22 mouse cellular contexts compared by ENCODE assay signal in genomic region chr14:20064771-20065170, GRCm38 (mm10).
DNase-seq lines count a peak whose midpoint lies in the region; ATAC-seq and TF ChIP-seq lines count a peak whose summit lies in the region.
"Had no signal": no experiment of that assay in that cellular context is flagged by ENCODE, and none has a peak within 500 bp of the region (broad histone marks: within the 10 kb centered on the region; RNA-seq: fewer than 3 reads in every experiment).

No protein-coding gene starts in this region.

- H3K4me1 ChIP-seq in embryonic facial prominence, embryonic 11.5 days (ENCODE audit: control insufficient read depth, insufficient read depth, low read length), result no peaks in the 10 kb centered on the region; the same call in 1 of the 2 replicates
- H3K4me1 ChIP-seq in embryonic facial prominence, embryonic 10.5 days, result peaks cover 8% of the 10 kb centered on the region
- no peaks in the 10 kb centered on the region for H3K4me1 ChIP-seq in kidney, postnatal 0 days (replicated peaks; ENCODE audit: insufficient read depth, low read length)
- H3K4me1 ChIP-seq in kidney, embryonic 16.5 days (ENCODE audit: insufficient read depth, low read length), result no peaks in the 10 kb centered on the region
- H3K4me1 ChIP-seq in midbrain, postnatal 0 days (ENCODE audit: insufficient read depth, low read length), result no peaks in the 10 kb centered on the region
- peaks cover 3% of the 10 kb centered on the region; the same call in 1 of the 2 replicates for H3K4me1 ChIP-seq in midbrain, embryonic 15.5 days

- TF ChIP-seq CTCF in kidney, postnatal 0 days (IDR thresholded peaks at IDR 0.05; ENCODE audit: low read depth), result no peak
- no peak for TF ChIP-seq CTCF in midbrain, postnatal 0 days (IDR thresholded peaks at IDR 0.05)

- H3K4me2 ChIP-seq in embryonic facial prominence, embryonic 11.5 days (ENCODE audit: low read depth, low read length), result no peak overlapping the region
- no peak overlapping the region for H3K4me2 ChIP-seq in kidney, postnatal 0 days (ENCODE audit: low read length)
- H3K4me2 ChIP-seq in kidney, embryonic 16.5 days (replicated peaks; ENCODE audit: low read depth, low read length), result no peak overlapping the region
- H3K4me2 ChIP-seq in midbrain, postnatal 0 days (ENCODE audit: low read depth, low read length, poor library complexity, severe bottlenecking), result no peak overlapping the region
- no peak overlapping the region for H3K4me2 ChIP-seq in midbrain, embryonic 15.5 days
- H3K4me2 ChIP-seq: forebrain, embryonic 15.5 days; heart, embryonic 15.5 days; hindbrain, embryonic 15.5 days had no signal

- no peaks in the 10 kb centered on the region for H3K9me3 ChIP-seq in embryonic facial prominence, embryonic 11.5 days (replicated peaks; ENCODE audit: control insufficient read depth, low read length)
- H3K9me3 ChIP-seq in embryonic facial prominence, embryonic 10.5 days, result no peaks in the 10 kb centered on the region
- H3K9me3 ChIP-seq in kidney, postnatal 0 days (replicated peaks; ENCODE audit: low read length), result no peaks in the 10 kb centered on the region
- H3K9me3 ChIP-seq in kidney, embryonic 16.5 days (ENCODE audit: low read length), result no peaks in the 10 kb centered on the region
- no peaks in the 10 kb centered on the region for H3K9me3 ChIP-seq in midbrain, postnatal 0 days (ENCODE audit: low read length)
- no peaks in the 10 kb centered on the region for H3K9me3 ChIP-seq in midbrain, embryonic 15.5 days
- H3K9me3 ChIP-seq: forebrain, embryonic 15.5 days; G1E; heart, embryonic 10.5 days; heart, embryonic 15.5 days; hindbrain, embryonic 15.5 days had no signal

- H3K36me3 ChIP-seq in embryonic facial prominence, embryonic 11.5 days (replicated peaks; ENCODE audit: control insufficient read depth, insufficient read depth, low read depth, low read length), result no peaks in the 10 kb centered on the region
- H3K36me3 ChIP-seq in embryonic facial prominence, embryonic 10.5 days (replicated peaks), result no peaks in the 10 kb centered on the region
- no peaks in the 10 kb centered on the region for H3K36me3 ChIP-seq in kidney, postnatal 0 days (ENCODE audit: insufficient read depth, low read length)
- H3K36me3 ChIP-seq in kidney, embryonic 16.5 days (ENCODE audit: insufficient read depth, low read length), result no peaks in the 10 kb centered on the region
- no peaks in the 10 kb centered on the region for H3K36me3 ChIP-seq in midbrain, postnatal 0 days (ENCODE audit: insufficient read depth, low read length)
- no peaks in the 10 kb centered on the region for H3K36me3 ChIP-seq in midbrain, embryonic 15.5 days (replicated peaks)
- H3K36me3 ChIP-seq: forebrain, embryonic 15.5 days; G1E; heart, embryonic 10.5 days; heart, embryonic 15.5 days; hindbrain, embryonic 15.5 days had no signal

- H3K4me3 ChIP-seq in embryonic facial prominence, embryonic 11.5 days (ENCODE audit: low read depth, low read length), result no peak overlapping the region
- no peak overlapping the region for H3K4me3 ChIP-seq in embryonic facial prominence, embryonic 10.5 days
- no peak overlapping the region for H3K4me3 ChIP-seq in kidney, postnatal 0 days (replicated peaks; ENCODE audit: low read depth, low read length)
- H3K4me3 ChIP-seq in kidney, embryonic 16.5 days (ENCODE audit: low read length), result no peak overlapping the region
- no peak overlapping the region for H3K4me3 ChIP-seq in midbrain, postnatal 0 days (ENCODE audit: low read depth, low read length)
- H3K4me3 ChIP-seq in midbrain, embryonic 15.5 days, result no peak overlapping the region
- H3K4me3 ChIP-seq: forebrain, embryonic 15.5 days; heart, embryonic 10.5 days; heart, embryonic 15.5 days; hindbrain, embryonic 15.5 days had no signal

- no peaks in the 10 kb centered on the region for H3K27me3 ChIP-seq in embryonic facial prominence, embryonic 11.5 days (ENCODE audit: control insufficient read depth, insufficient read depth, low read length)
- no peaks in the 10 kb centered on the region for H3K27me3 ChIP-seq in embryonic facial prominence, embryonic 10.5 days (replicated peaks; ENCODE audit: low read depth, poor library complexity, severe bottlenecking)
- H3K27me3 ChIP-seq in kidney, postnatal 0 days (ENCODE audit: insufficient read depth, low read length), result no peaks in the 10 kb centered on the region
- H3K27me3 ChIP-seq in kidney, embryonic 16.5 days (ENCODE audit: insufficient read depth, low read length), result no peaks in the 10 kb centered on the region
- H3K27me3 ChIP-seq in midbrain, postnatal 0 days (ENCODE audit: insufficient read depth, low read length), result no peaks in the 10 kb centered on the region
- H3K27me3 ChIP-seq in midbrain, embryonic 15.5 days (replicated peaks), result no peaks in the 10 kb centered on the region
- H3K27me3 ChIP-seq: forebrain, embryonic 15.5 days; heart, embryonic 15.5 days; hindbrain, embryonic 15.5 days had no signal

- peak; percentile 49; the same call in 1 of the 2 replicates for ATAC-seq in embryonic facial prominence, embryonic 11.5 days (replicated peaks; ENCODE audit: insufficient number of reproducible peaks, low FRiP score, low TSS enrichment, low read depth)
- ATAC-seq in kidney, postnatal 0 days (replicated peaks; ENCODE audit: low FRiP score, low read depth), result 0 out of 2 replicates have a peak, but pooled peaks have one; percentile 11
- ATAC-seq in kidney, embryonic 16.5 days (ENCODE audit: low FRiP score, low TSS enrichment), result no peak; the same call in 1 of the 2 replicates
- ATAC-seq in midbrain, postnatal 0 days (ENCODE audit: low FRiP score), result 0 out of 2 replicates have a peak, but pooled peaks have one; percentile 14
- no peak for ATAC-seq in midbrain, embryonic 15.5 days (replicated peaks)
- 0 out of 2 replicates have a peak, but pooled peaks have one; percentile 13 for ATAC-seq in monocyte, adult 5-6 weeks (replicated peaks; ENCODE audit: insufficient number of reproducible peaks, low FRiP score, low TSS enrichment, poor library complexity, severe bottlenecking)
- ATAC-seq: CD4-positive, CD25-positive, alpha-beta regulatory T cell, adult 4 months; forebrain, embryonic 15.5 days had no signal

- DNase-seq in embryonic facial prominence, embryonic 11.5 days (ENCODE audit: low spot score), result no peak
- no peak for DNase-seq in embryonic facial prominence, embryonic 10.5 days (ENCODE audit: low spot score)
- no peak for DNase-seq in kidney, postnatal 0 days (ENCODE audit: low spot score)
- no peak for DNase-seq in midbrain, postnatal 0 days (ENCODE audit: low spot score)
- no peak for DNase-seq in embryo, embryonic 9.5 days (ENCODE audit: extremely low spot score)
- DNase-seq: adrenal gland, adult 8-10 months; adrenal gland, postnatal 36 days; B cell, adult 2 months; cerebellum, adult 2 months; cerebellum, postnatal 14 days; gastrocnemius, postnatal 36 days; heart, adult 18-20 months; heart, postnatal 14 days had no signal

- no peak overlapping the region for H3K27ac ChIP-seq in embryonic facial prominence, embryonic 11.5 days (replicated peaks; ENCODE audit: low read depth, low read length)
- no peak overlapping the region for H3K27ac ChIP-seq in embryonic facial prominence, embryonic 10.5 days (replicated peaks)
- no peak overlapping the region for H3K27ac ChIP-seq in kidney, postnatal 0 days
- no peak overlapping the region for H3K27ac ChIP-seq in kidney, embryonic 16.5 days (ENCODE audit: low read length)
- H3K27ac ChIP-seq in midbrain, postnatal 0 days (ENCODE audit: low read depth, low read length), result no peak overlapping the region
- no peak overlapping the region for H3K27ac ChIP-seq in midbrain, embryonic 15.5 days
- H3K27ac ChIP-seq: forebrain, embryonic 15.5 days; heart, embryonic 10.5 days; heart, embryonic 15.5 days; hindbrain, embryonic 15.5 days had no signal

- H3K9ac ChIP-seq in embryonic facial prominence, embryonic 11.5 days (replicated peaks; ENCODE audit: low read length), result no peak overlapping the region
- H3K9ac ChIP-seq in kidney, postnatal 0 days (ENCODE audit: low read depth, low read length), result no peak overlapping the region
- no peak overlapping the region for H3K9ac ChIP-seq in kidney, embryonic 16.5 days (replicated peaks; ENCODE audit: low read length)
- no peak overlapping the region for H3K9ac ChIP-seq in midbrain, postnatal 0 days (replicated peaks; ENCODE audit: low read length, poor library complexity, severe bottlenecking)
- H3K9ac ChIP-seq in midbrain, embryonic 15.5 days, result no peak overlapping the region
- H3K9ac ChIP-seq: forebrain, embryonic 15.5 days; heart, embryonic 15.5 days; hindbrain, embryonic 15.5 days had no signal

Comparison
In these comparisons a context has a peak if more than half of its experiments do, and no peak if none do; other contexts are left out.
1. ATAC-seq: peak in embryonic facial prominence, embryonic 11.5 days (single experiment), kidney, postnatal 0 days (single experiment), midbrain, postnatal 0 days (single experiment) and monocyte, adult 5-6 weeks (single experiment); none in kidney, embryonic 16.5 days (single experiment) and midbrain, embryonic 15.5 days (single experiment).